Mouse (Mus musculus): ENCODE results near the gene Gm10300.
A peak's percentile ranks its signal among the peaks of the same experiment; 100 is the strongest.

Gm10300 gene

GRCm38 (mm10) chr4:132074077-132074932, at the start of gene Gm10300:
Gene Gm10300 (plus strand): TSS chr4:132074697.
- peak; percentile 46 to 49 for DNase-seq (ENCODE audit: low spot score in 2 of 2)

GRCm38 (mm10) chr4:132025264-132025663, 49.2 kb upstream of the Gm10300 start:
- DNase-seq (ENCODE audit: low spot score in 2 of 2), result no peak

- DNase-seq (ENCODE audit: low spot score in 2 of 2), result no peak
Measured at GRCm38 (mm10) chr4:132025738-132026527, 48.6 kb upstream of the Gm10300 start.

GRCm38 (mm10) chr4:132027167-132027566, 47.3 kb upstream of the Gm10300 start:
- DNase-seq (ENCODE audit: low spot score in 2 of 2), result peak in 1 of 2 experiments; percentile 48

- DNase-seq (ENCODE audit: low spot score in 2 of 2), result no peak
Measured at GRCm38 (mm10) chr4:132027806-132028205, 46.7 kb upstream of the Gm10300 start.

- no peak for DNase-seq (ENCODE audit: low spot score in 2 of 2)
Measured at GRCm38 (mm10) chr4:132029851-132030741, 44.4 kb upstream of the Gm10300 start.

GRCm38 (mm10) chr4:132033183-132033582, 41.3 kb upstream of the Gm10300 start:
- DNase-seq (ENCODE audit: low spot score in 2 of 2), result no peak

- DNase-seq (ENCODE audit: low spot score in 2 of 2), result no peak
Measured at GRCm38 (mm10) chr4:132034242-132034641, 40.3 kb upstream of the Gm10300 start.

- no peak for DNase-seq (ENCODE audit: low spot score in 2 of 2)
Measured at GRCm38 (mm10) chr4:132037137-132037536, 37.4 kb upstream of the Gm10300 start.

- DNase-seq (ENCODE audit: low spot score in 2 of 2), result no peak
Measured at GRCm38 (mm10) chr4:132037991-132038390, 36.5 kb upstream of the Gm10300 start.

- DNase-seq (ENCODE audit: low spot score in 2 of 2), result no peak
Measured at GRCm38 (mm10) chr4:132038809-132039208, 35.7 kb upstream of the Gm10300 start.

GRCm38 (mm10) chr4:132039521-132039920, 35.0 kb upstream of the Gm10300 start:
- DNase-seq (ENCODE audit: low spot score in 2 of 2), result no peak

GRCm38 (mm10) chr4:132039975-132040645, 34.4 kb upstream of the Gm10300 start:
- DNase-seq (ENCODE audit: low spot score in 2 of 2), result peak; percentile 72 to 79

GRCm38 (mm10) chr4:132041471-132042332, 32.8 kb upstream of the Gm10300 start:
- no peak for DNase-seq (ENCODE audit: low spot score in 2 of 2)

GRCm38 (mm10) chr4:132043726-132044125, 30.8 kb upstream of the Gm10300 start:
- no peak for DNase-seq (ENCODE audit: low spot score in 2 of 2)

GRCm38 (mm10) chr4:132048011-132048991, 26.2 kb upstream of the Gm10300 start:
- DNase-seq (ENCODE audit: low spot score in 2 of 2), result peak; percentile 61 to 62

GRCm38 (mm10) chr4:132048995-132049404, 25.5 kb upstream of the Gm10300 start:
- DNase-seq (ENCODE audit: low spot score in 2 of 2), result peak; percentile 86 to 87

- DNase-seq (ENCODE audit: low spot score in 2 of 2), result no peak
Measured at GRCm38 (mm10) chr4:132049549-132050200, 24.8 kb upstream of the Gm10300 start.

All from spleen, postnatal 36 days (tissue).